In the genomic region with DNA sequence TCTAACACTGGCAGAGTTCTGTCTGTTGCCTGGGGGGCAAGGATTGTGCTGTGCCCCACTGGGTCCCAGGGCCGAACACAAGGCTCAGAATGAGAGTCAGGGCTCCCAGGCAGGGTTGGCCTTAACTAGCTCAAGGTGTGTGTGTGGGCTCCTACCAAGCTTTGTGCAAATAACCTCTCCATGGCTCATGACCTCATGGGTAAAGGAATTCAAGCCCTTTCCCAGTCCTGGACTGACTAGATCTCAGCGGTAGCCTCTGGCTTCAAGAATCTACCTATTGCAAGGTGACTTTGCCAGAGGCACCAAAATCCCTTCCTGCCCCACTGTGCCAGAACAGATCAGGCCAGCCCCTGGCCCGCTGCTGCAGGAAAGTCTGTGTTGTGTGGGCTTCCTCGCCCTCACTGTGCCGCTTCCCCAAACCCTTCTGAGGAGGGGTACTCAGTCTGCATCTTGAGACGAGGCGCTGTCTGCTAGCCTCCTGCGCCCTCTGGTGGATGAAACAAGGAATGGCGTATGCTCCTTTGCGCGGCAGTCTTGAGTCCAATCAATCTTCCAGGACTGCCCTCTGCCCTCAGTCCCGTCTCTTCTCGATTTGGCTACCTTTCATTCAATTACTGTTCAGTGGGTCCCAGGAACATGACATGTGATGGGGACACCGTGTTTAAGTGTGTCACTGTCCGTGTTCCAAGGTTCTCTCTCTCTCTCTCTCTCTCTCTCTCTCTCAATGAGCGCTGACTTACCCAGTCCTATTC, we compare ENCODE assay signal across 8 mouse cellular contexts. TPM values are rescaled to one million over a fixed set of nuclear protein-coding genes. Genes with fewer than 3 reads are reported as not detected.
DNase-seq lines count a peak whose midpoint lies in the region; ATAC-seq and TF ChIP-seq lines count a peak whose summit lies in the region.

No protein-coding gene starts in this region.

- H3K27ac ChIP-seq in gastrocnemius, adult 2 months: no peak overlapping the region
- no peak overlapping the region for H3K27ac ChIP-seq in intestine, postnatal 0 days (ENCODE audit: low read depth, low read length)
- H3K27ac ChIP-seq in limb, embryonic 13.5 days: no peak overlapping the region
- no peak overlapping the region for H3K27ac ChIP-seq in stomach, embryonic 16.5 days (ENCODE audit: low read length)

- H3K4me1 ChIP-seq in intestine, postnatal 0 days (replicated peaks; ENCODE audit: control insufficient read depth, insufficient read depth, low read length): no peaks in the 10 kb centered on the region
- H3K4me1 ChIP-seq in limb, embryonic 13.5 days: peaks cover 26% of the 10 kb centered on the region
- H3K4me1 ChIP-seq in stomach, embryonic 16.5 days (ENCODE audit: control insufficient read depth, insufficient read depth, low read length): peaks cover 3% of the 10 kb centered on the region; the same call in 1 of the 2 replicates

- H3K4me2 ChIP-seq in intestine, postnatal 0 days (replicated peaks; ENCODE audit: low read depth): peak overlapping the region; percentile 17; the same call in 1 of the 2 replicates
- H3K4me2 ChIP-seq in limb, embryonic 13.5 days (replicated peaks): peak overlapping the region; percentile 41
- no peak overlapping the region for H3K4me2 ChIP-seq in stomach, embryonic 16.5 days (ENCODE audit: low read depth, low read length)

- peak; percentile 45 for DNase-seq in right cerebral cortex, adult 18-20 months
- DNase-seq in right cerebral cortex, postnatal 36 days (ENCODE audit: low spot score in 2 of 2): no peak
- DNase-seq in cerebellum, postnatal 25 days: peak; percentile 71 to 79
- peak; percentile 58 for DNase-seq in gastrocnemius, adult 2 months

- whole genome bisulfite sequencing in intestine, postnatal 0 days: 17% methylated on average over 16 of the region's 16 CpGs
- WGBS in limb, embryonic 13.5 days: 16% methylated on average over 16 of the region's 16 CpGs
- WGBS in stomach, embryonic 16.5 days: 14% methylated on average over 16 of the region's 16 CpGs

- no peaks in the 10 kb centered on the region for H3K9me3 ChIP-seq in intestine, postnatal 0 days (ENCODE audit: control insufficient read depth)
- no peaks in the 10 kb centered on the region for H3K9me3 ChIP-seq in limb, embryonic 13.5 days
- no peaks in the 10 kb centered on the region for H3K9me3 ChIP-seq in stomach, embryonic 16.5 days (replicated peaks; ENCODE audit: control insufficient read depth, low read length)

- H3K9ac ChIP-seq in intestine, postnatal 0 days (ENCODE audit: low read depth, low read length): no peak overlapping the region
- H3K9ac ChIP-seq in limb, embryonic 13.5 days: no peak overlapping the region
- H3K9ac ChIP-seq in stomach, embryonic 16.5 days (ENCODE audit: low read length): no peak overlapping the region

- TF ChIP-seq CTCF in gastrocnemius, adult 2 months (IDR thresholded peaks at IDR 0.05): peak; percentile 95
- TF ChIP-seq CTCF in intestine, postnatal 0 days (IDR thresholded peaks at IDR 0.05; ENCODE audit: low read depth): peak; percentile 100

- H3K4me3 ChIP-seq in gastrocnemius, adult 2 months: no peak overlapping the region
- H3K4me3 ChIP-seq in intestine, postnatal 0 days (ENCODE audit: low read depth, low read length): no peak overlapping the region
- no peak overlapping the region for H3K4me3 ChIP-seq in limb, embryonic 13.5 days
- H3K4me3 ChIP-seq in stomach, embryonic 16.5 days (replicated peaks; ENCODE audit: low read length): no peak overlapping the region

- no peak for ATAC-seq in intestine, postnatal 0 days
- ATAC-seq in limb, embryonic 13.5 days (ENCODE audit: low FRiP score, low read depth): peak; percentile 55; the same call in 1 of the 2 replicates
- peak; percentile 65; the same call in 1 of the 2 replicates for ATAC-seq in monocyte, adult 5-6 weeks (replicated peaks; ENCODE audit: insufficient number of reproducible peaks, low FRiP score, low TSS enrichment, poor library complexity, severe bottlenecking)
- peak; percentile 42; the same call in 1 of the 2 replicates for ATAC-seq in stomach, embryonic 16.5 days (ENCODE audit: insufficient read depth, low FRiP score)

- H3K36me3 ChIP-seq in intestine, postnatal 0 days (ENCODE audit: control insufficient read depth, insufficient read depth): no peaks in the 10 kb centered on the region
- no peaks in the 10 kb centered on the region for H3K36me3 ChIP-seq in limb, embryonic 13.5 days
- H3K36me3 ChIP-seq in stomach, embryonic 16.5 days (ENCODE audit: control insufficient read depth, insufficient read depth, low read length): no peaks in the 10 kb centered on the region

- no peaks in the 10 kb centered on the region for H3K27me3 ChIP-seq in intestine, postnatal 0 days (replicated peaks; ENCODE audit: control insufficient read depth, insufficient read depth, low read length)
- H3K27me3 ChIP-seq in limb, embryonic 13.5 days: no peaks in the 10 kb centered on the region
- no peaks in the 10 kb centered on the region for H3K27me3 ChIP-seq in stomach, embryonic 16.5 days (ENCODE audit: control insufficient read depth, insufficient read depth, low read length)

- intact Hi-C loops in gastrocnemius, adult 2 months (cut with DNase I): loop anchor here (5.0 kb wide), 4 partner anchors 80 to 235 kb away; no protein-coding TSS in a partner anchor

RNA-seq across cellular contexts. Expression of a gene that starts 11.7 kb away (rescaled TPM):
- 1 to 10 TPM; 4.9 to 7.3 TPM for total RNA-seq in gastrocnemius, adult 2 months (2021)
- polyA plus RNA-seq in intestine, postnatal 0 days (2015; fragmentation: Nextera tagmentation; extraction: Ambion mirVana): 33.3 and 36.7 TPM in 2 replicates
- polyA plus RNA-seq in limb, embryonic 13.5 days (2015; fragmentation: Nextera tagmentation; extraction: Ambion mirVana): 35.9 and 37.9 TPM in 2 replicates
- total RNA-seq in monocyte, adult 5-6 weeks (2017): 4.1 to 9.3 TPM (median 4.1 TPM) in 3 replicates
- 43.1 and 45.3 TPM in 2 replicates for polyA plus RNA-seq in stomach, embryonic 16.5 days (2015; fragmentation: Nextera tagmentation; extraction: Ambion mirVana)

RNA-seq across cellular contexts. Expression of a gene that starts 41.9 kb away (rescaled TPM):
- total RNA-seq in gastrocnemius, adult 2 months (2021): under 1 TPM in 1 of 2 experiments, not detected in 1; 0.14 TPM
- polyA plus RNA-seq in intestine, postnatal 0 days (2015; fragmentation: Nextera tagmentation; extraction: Ambion mirVana): 6.5 and 7.0 TPM in 2 replicates
- 0.82 and 1.0 TPM in 2 replicates for polyA plus RNA-seq in limb, embryonic 13.5 days (2015; fragmentation: Nextera tagmentation; extraction: Ambion mirVana)
- 1.3 to 2.5 TPM in 2 of 3 replicates, not detected in the other for total RNA-seq in monocyte, adult 5-6 weeks (2017)
- 2.3 and 2.5 TPM in 2 replicates for polyA plus RNA-seq in stomach, embryonic 16.5 days (2015; fragmentation: Nextera tagmentation; extraction: Ambion mirVana)

RNA-seq across cellular contexts. Expression of a gene that starts 52.2 kb away (rescaled TPM):
- total RNA-seq in gastrocnemius, adult 2 months (2021): 1 to 10 TPM; 1.1 to 1.5 TPM
- polyA plus RNA-seq in intestine, postnatal 0 days (2015; fragmentation: Nextera tagmentation; extraction: Ambion mirVana): 0.09 TPM in 1 of 2 replicates, not detected in the other
- polyA plus RNA-seq in limb, embryonic 13.5 days (2015; fragmentation: Nextera tagmentation; extraction: Ambion mirVana): 706 and 829 TPM in 2 replicates
- 1.1 TPM in 1 of 3 replicates, not detected in the others for total RNA-seq in monocyte, adult 5-6 weeks (2017)
- polyA plus RNA-seq in stomach, embryonic 16.5 days (2015; fragmentation: Nextera tagmentation; extraction: Ambion mirVana): 0.59 and 0.85 TPM in 2 replicates

Comparison
In these comparisons a context has a peak if more than half of its experiments do, and no peak if none do; other contexts are left out.
1. DNase-seq: peak in right cerebral cortex, adult 18-20 months (single experiment), cerebellum, postnatal 25 days (2 of 2) and gastrocnemius, adult 2 months (single experiment); none in right cerebral cortex, postnatal 36 days (0 of 2).
2. RNA of a gene that starts 52.2 kb away (polyA plus RNA-seq): 706 to 829 TPM in limb, embryonic 13.5 days; 0.59 to 0.85 TPM in stomach, embryonic 16.5 days and 0.09 TPM in intestine, postnatal 0 days; every median in the first group is over 100 times any median in the second.